Mouse (Mus musculus) liver, embryonic 14 days (tissue): ENCODE results near the gene Usb1. TPM values are rescaled to one million over a fixed set of nuclear protein-coding genes. Genes with fewer than 3 reads are reported as not detected.

Source experiments
- polyA plus RNA-seq: library from polyadenylated mRNA; depleted of rRNA; stranded (reverse); fragments of >200 nt; gene quantifications from 2 replicates; pipeline ENCODE4 v1.2.3, GENCODE M21; 2012; rRNA removed

Usb1 gene
- polyA plus RNA-seq: 6.9 and 8.5 TPM in 2 replicates

GRCm38 (mm10) chr8:95331720-95332436 lies at the start of gene Usb1, which contains the start of gene Zfp319:
TSS of gene Usb1 (plus strand) at chr8:95332284.
TSS of gene Zfp319 (minus strand) at chr8:95331950.

GRCm38 (mm10) chr8:95306431-95306830 lies 25.7 kb upstream of the Usb1 start, which contains the start of gene Cngb1:
TSS of gene Cngb1 (minus strand) at chr8:95306585.

GRCm38 (mm10) chr8:95310342-95310970 lies 21.6 kb upstream of the Usb1 start, which contains the start of gene Tepp:
TSS of gene Tepp (plus strand) at chr8:95310566.

GRCm38 (mm10) chr8:95352151-95352870 lies 20.2 kb downstream of the Usb1 start, which contains the start of gene Mmp15:
TSS of gene Mmp15 (plus strand) at chr8:95352268.

Other genes starting within 250 kb of the Usb1 start
- 4.0 and 4.1 TPM in 2 replicates for gene Kifc3, start 129.5 kb upstream of the Usb1 start, polyA plus RNA-seq
- 0.03 and 0.05 TPM in 2 replicates for gene Cngb1, start 25.7 kb upstream of the Usb1 start, polyA plus RNA-seq
- gene Tepp, start 21.7 kb upstream of the Usb1 start, polyA plus RNA-seq: 0.06 TPM in 1 of 2 replicates, not detected in the other
- gene Zfp319, start 334 bp upstream of the Usb1 start, polyA plus RNA-seq: 0.76 and 0.88 TPM in 2 replicates
- gene Mmp15, start 20.0 kb downstream of the Usb1 start, polyA plus RNA-seq: 0.76 and 0.92 TPM in 2 replicates
- 30.2 and 30.4 TPM in 2 replicates for gene Cfap20, start 102.6 kb downstream of the Usb1 start, polyA plus RNA-seq
- 13.0 and 15.3 TPM in 2 replicates for gene Csnk2a2, start 157.8 kb downstream of the Usb1 start, polyA plus RNA-seq
- gene Ccdc113, start 201.8 kb downstream of the Usb1 start, polyA plus RNA-seq: not detected in 2 replicates
- gene Prss54, start 244.1 kb downstream of the Usb1 start, polyA plus RNA-seq: not detected in 2 replicates